Mouse (Mus musculus) frontal cortex, postnatal 25 days (tissue): ENCODE measurements around the gene Usp43.

Source experiments
- DNase-seq, 2 experiments: peaks; one replicate each; pipeline ENCODE4 v3.0.0; 2022; ENCODE audit warnings: low spot score in 2 of 2

Gene Usp43

DNA sequence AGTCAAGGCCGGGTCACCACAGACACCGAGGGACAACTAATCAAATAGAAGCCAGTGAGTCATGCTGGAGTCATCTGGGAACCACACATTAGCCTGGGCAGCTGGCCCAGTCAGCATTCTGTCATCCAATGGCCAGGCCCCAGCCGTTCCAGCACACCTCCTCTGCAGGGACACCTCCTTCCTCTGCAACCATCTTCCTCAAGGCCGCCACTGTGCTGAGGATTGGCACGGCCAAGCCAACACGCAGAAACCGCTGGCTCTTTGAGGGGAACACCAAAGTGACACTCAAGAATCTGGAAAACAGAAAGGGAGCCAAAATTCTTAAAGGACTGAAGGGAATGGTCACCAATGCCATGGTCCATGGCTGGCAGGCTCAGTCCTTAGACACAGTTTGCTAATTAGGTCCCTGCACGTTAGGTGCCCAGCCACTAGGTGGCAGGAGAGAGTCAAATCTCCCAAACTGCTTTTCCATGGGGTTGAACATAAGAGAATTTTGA is 24.8 kb downstream of the Usp43 start:
- peak; percentile 48 to 57 for DNase-seq

DNA sequence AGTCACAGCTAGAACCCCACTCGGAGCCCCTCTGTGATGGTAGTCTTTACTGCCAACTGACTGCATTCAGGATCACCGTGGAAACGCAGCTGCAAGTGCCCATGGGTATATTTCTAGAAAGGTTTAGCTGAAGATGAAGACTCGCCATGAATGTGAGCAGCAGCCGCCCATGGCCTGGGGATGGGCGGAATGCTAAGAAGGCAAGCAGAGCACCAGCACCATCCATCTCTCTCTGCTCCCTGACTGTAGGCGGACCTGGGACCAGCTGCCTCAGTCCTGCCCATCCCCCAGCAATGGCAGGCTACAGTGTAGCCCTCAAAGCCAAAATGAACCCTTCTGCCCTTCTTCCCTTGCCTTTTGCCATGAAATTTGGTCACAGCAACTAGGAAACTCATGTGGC is 26.3 kb downstream of the Usp43 start:
- no peak for DNase-seq

DNA sequence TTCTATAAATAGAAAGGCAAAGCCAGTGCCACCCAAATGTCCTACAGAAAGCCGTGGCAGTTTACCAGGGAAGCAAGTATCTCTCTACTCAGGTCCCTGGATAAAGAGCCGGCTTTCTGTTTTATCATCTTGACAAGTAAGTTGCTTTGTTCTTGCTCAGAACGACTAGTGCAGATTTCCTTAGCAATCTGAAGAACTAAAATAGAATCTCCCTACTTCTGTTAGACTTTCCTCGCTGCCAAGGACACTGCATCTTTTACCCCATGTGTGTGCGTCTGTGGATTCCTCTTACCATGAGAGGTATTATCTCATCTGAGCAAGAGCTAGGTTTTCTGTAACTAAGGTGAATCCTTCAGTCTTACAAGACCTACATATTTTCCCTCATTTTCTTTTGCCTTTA is 33.4 kb downstream of the Usp43 start:
- no peak for DNase-seq

DNA sequence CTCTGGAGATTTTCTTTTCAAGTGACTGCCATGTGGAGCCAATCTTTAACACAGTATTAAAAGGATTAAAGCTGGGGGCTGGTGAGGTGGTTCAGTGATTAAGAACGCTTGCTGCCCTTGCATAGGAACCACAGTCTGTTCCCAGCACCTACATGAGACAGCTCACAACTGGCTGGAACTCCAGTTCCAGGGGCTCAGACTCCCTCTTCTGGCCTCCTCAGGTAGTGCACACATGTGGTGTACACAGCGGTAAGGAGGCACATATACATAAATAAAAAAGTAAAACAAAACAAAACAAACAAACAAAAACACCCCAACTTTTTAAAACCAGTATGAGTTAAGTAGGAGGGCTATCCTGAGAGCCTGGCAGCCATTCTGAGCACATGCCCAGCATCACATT is 36.0 kb downstream of the Usp43 start:
- DNase-seq, result no peak

DNA sequence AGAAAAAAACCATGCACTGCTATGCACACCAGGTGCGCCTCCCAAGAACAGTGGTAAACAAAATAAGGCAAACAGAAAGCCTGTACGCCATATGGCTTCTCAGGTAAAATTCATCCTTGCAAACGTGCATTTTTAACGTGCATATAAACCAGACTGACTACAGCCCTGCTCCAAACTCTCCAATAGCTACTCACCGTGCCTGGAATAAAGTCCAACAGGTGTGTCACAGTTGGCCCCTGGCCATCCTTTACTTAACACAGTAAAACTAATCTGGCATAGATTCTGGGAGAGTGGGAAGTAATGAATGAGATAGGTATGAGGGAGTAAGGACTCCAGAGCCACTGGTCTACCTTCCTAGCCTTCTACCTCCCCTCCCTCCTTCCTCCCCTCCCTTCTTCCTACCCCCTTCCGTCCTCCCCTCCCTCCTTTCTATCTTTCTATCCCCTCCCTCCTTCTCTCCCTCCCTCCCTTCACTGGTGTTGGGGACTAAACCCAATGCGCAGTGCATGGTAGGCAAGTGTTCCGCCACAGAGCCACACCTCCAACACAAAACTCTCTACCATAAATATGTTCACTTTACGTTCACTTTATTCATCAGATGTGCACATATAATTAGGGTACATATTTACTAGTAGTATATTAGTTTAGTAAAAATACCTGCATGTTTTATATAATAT is 56.3 kb downstream of the Usp43 start:
- DNase-seq, result no peak

DNA sequence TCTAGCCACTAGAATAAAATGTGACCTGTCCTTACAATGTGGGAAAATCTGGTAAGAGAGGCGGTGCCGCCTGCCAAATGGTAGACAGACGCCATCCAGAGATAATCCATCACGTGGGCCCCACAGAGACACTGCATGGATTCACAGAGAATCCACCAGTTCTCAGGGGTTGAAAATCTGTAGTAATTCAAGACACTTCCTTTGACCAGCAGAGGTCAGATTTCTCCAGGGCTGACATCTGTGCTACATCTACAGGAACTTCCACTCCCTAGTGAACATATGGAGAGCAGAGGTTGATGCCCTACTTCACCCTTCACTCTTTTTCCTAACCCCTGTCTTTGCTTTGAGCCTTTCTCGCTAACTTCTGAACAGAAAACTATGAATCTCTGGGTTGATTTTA is 56.9 kb downstream of the Usp43 start:
- DNase-seq, result no peak

DNA sequence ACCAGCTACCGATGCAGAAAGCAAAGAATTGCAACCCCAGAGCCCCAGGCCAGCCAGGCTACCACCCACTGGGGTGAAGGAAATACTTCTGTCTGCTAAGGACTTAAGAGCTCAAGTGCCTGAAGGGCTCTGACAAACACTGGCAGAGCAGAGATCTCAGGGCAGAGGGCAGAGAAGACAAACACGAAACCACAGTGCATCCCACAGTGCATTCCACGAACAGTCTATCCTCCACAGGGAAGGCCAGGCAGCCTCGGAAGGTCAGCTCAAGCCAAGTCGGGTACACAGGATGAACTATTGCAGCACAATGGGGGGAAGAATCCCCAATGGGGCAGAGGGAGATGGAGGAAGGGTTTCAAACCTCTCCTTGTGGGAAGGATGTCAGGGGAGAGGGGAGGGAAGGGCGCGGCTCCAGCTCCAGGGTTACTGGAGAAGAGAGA is 60.5 kb downstream of the Usp43 start:
- DNase-seq, result no peak

DNA sequence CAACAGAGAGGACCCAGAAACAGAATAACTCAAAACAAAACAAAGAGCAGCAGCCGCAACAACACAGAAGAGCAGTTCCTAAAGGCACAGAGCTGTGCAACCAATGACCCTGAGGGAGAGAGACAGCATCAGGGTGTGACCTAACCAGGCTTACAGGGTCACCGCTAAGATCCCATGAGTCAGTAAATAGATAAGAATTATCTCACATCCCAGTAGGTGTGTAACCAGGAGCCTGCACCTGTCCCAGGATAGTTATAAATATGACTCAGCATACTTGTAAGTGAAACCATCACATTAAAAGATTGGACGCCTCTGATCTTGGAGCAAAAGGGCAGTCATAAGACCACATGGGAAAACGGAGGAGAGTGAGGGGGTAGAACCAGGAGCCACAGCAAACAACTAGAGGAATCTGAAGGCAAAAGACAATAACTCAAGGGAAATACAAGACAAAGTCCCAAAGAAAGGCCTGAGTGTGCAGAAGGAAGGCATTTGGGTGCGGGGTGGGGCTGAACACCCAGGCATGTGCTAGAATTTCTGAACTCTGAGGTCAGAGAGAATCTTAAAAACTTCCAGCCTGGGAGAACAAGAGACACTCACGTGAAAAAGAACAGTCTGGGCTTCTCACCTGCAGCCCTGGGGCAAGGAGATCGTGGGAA is 61.1 kb downstream of the Usp43 start:
- no peak for DNase-seq

DNA sequence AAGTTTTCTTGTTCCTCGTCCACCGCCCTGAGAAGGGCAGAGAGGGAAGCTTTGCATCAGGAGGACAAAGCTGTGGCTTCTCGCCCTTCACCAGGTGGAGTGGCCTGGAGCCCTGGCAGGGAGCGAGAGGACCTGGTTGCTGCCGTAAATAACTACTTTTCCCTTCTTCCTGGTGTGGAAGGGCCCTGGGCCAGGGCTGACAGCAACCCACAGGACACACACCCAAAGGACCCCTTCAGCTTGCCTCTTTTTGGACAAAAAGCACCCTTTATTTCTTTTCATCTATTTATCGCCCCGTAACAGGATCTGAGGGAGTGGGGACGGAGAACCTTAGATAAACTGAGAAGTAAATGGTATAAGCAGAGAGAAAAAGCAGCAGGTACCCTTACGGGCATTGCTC is 63.4 kb downstream of the Usp43 start:
- DNase-seq, result no peak

DNA sequence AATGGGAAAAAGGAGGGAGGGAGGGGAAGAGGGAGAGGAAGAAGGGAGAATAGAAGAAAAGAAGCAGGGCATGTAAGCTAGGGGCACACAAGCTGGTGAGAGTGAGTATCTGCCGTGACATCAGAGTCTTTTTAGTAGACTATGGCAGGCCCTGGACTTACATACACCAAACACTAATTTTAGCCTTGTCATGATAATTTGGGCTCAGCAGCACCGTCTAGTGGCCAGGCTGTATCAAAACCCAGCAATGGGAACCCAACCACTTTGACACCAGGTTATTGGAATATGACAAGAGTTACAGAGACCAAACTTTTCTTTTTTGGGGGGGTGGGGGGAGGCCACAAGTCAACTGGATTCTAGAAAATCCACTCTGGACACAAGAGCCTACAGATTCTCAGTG is 66.9 kb downstream of the Usp43 start:
- DNase-seq, result no peak

DNA sequence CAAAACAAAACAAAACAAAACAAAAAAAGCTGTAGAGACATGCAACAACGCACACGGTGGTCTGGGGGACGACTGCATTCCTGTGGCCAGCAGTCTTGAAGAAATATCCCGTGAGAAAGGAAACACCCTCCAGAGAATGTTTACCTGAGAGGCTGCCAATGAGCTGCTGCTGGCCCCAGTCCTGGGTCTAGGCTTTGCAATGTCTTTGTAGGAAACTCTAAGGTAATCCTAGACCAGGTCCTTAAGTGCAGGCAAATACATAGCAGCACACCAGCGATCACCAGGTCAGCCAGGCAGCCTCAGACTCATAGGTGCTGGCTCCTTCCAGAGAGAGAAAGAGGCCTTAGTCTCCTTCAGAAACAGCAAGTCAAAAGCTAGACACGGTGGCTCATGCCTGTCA is 68.0 kb downstream of the Usp43 start:
- DNase-seq, result no peak

DNA sequence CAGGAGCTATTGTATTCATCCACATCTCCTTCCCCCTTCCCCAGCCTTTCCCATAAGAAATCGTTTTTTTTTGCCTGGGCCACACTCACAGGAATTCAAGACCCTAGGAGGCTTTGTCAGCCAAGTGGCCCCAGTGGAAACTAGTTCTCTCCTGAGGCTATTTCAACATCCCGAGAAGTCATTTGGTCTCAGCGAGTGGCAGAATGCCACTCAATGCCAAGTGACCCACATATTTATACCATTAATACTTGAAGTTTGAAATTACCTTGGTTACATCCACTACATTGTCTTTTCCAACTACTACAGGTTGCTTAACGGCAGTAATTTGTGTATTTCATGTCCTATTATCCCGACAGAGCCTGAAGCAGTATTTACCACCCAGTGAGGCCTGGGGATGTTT is 70.2 kb downstream of the Usp43 start:
- DNase-seq, result no peak

DNA sequence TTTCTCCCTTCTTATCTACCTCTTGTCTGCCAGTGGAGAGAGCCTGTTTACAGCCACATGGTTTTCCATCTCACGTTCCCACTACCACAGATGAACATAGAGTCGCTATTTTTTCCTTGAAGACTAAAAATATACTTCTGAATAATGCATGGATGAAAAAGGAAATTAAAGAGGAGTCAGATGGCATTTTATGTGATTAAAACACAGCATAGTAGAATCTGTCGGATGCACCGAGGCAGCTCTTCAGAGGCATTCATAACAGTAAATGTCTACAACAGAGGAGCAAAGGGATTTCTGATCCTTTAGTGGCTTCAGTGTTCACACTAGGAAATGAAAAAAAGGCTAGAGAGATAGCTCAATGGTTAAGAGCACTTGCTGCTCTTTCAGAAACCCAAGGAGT is 76.8 kb downstream of the Usp43 start:
- DNase-seq, result no peak

DNA sequence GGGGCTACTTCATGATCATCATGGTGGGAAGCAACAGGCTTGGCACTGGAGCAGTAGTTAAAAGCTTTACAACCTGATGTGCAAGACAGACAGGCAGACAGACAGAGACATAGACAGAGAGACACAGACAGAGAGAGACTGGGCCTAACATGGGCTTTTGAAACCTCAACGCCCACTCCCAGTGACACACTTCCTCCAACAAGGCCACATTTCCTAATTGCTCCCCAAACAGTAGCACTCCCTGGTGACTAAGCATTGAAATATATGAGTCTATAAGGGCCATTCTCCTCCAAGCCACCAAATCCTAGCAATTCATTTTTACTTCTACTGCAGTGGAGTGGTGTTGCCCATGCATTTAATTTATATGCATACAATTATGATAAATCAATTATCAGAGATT is 82.1 kb downstream of the Usp43 start:
- no peak for DNase-seq

DNA sequence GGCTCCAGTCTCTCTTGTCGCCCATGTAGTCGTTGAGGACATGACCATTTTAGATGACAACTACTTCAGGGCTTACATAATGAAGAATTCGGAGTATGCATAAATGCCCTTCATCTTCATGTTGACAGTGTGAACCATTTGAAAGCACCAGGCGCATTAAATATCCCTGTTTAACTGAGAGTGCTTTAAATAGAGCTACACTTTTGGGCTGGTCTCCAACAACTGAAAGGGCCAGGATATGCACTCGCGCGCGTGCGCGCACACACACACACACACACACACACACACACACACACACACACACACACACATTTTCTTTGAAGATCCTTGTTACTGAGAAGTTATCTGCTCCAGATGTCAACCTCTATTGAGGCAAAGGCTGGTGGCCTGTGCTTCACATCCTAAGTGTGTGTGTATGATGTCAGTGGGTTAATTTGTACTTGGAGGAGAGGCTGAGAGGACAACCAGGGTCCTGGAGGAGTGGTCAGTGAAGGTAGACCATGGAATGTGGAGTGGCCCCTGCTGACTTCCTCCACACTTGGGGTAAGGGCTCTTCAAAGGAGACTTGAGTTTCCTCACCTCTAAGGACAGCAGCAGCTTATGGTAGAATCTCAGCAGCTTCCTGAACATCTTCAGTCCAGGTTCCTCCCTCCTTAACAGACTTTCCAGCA is 86.4 kb downstream of the Usp43 start:
- no peak for DNase-seq

DNA sequence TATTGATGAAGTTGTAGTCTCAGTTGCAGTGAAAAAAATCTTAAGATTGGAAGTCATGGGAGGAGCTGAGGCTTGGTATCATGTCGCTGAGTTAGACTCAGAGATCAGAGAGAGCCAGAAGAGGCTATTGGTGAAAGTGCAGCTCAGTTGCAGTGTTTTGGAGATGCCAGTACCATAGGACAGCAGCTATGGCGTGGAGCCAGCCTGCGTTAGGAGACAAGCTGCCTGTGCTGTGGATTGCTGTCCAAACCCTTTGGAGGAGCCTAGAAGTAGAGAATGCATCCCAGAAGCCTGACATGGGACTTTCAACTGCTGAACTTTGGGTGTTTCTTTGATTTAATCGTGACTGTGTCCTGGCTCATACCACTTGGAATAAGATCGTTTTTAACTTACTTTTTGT is 90.1 kb downstream of the Usp43 start:
- DNase-seq, result no peak

DNA sequence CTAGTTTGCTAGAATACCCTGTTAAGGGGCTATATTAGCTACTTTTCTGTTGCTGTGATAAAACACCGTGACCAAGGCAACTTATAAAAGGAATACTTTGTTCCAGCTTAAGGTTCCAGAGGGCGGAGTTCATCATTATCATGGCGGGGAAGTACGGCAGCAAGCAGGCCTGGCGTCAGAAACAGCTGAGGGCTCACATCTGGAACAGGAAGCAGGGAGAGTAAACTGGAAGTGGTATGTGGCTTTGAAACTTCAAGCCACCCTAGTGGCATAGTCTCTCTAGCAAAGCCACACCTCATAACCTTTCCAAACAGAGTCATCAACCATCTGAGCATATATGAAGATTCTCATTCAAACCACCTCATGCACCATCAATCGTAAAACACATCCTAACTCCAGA is 92.4 kb downstream of the Usp43 start:
- DNase-seq, result no peak

DNA sequence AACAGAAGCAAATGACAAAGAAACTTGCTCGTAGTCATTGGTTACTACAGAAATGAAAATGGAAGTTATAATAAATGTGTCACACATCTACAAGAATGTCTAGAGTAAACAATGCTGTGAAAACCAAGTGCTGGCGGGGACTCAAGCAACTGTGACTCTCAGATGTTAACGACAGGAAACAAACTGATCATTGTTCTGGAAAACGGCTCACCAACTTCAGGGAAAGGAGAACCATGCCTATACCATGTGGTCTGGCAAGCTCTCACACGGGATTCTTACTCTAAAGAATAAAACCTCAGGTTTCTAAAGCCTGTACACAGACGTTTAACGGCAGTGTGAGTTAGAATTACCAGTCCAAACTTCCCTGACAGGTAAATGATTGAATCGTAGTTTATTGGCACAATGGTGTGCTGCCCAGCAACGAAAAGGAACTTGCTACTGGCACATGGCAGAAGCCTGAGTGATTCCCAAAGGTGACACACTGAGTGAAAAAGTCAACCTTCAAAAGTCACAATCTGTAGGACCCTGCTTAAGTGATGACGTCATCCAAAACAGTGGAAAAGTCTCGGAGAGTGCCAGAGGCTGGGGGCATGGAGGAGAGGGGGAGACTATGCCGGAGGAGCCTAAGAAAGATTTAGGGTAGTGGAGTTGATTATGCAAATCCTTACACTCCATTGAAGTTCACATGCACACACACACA is 93.4 kb downstream of the Usp43 start:
- no peak for DNase-seq

DNA sequence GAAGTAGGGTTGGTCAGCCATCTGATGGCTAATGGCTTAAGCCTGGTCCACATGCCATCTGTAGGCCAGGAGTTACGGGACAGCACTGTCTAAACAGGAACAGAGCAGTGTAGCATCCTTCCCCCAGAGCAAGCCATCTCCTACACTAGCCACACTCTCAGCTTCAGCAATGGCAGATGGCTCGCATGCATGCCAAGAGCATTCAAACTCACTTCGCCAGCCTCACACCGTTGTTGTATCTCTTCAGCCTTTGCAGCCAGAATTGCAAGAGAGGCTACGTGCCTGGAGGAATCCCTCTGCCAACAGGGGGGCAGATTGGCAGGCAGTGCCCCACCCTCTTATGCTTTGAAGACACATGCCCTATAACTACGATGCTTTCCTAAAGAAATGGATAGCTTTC is 100.4 kb downstream of the Usp43 start:
- DNase-seq, result no peak

DNA sequence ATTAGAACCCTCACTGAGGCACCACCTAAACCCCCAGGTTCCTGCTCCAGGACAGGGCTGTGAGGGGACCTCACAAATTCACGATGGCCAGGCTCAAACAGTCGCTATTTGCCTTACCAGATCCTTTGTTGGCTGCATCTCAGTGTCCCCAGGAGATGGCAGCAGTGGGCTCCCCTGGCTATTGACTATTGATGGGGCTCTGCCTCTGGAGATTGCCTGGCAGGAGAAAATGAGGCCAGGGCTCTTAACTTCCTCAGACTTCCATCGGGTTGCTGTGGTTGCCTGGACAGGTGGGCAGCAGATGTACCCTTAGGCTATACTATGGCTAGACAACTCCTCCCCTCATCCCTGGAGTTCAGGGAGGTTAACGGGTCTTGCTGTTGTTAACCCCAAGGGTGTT is 101.7 kb downstream of the Usp43 start:
- DNase-seq, result peak; percentile 23 to 29

DNA sequence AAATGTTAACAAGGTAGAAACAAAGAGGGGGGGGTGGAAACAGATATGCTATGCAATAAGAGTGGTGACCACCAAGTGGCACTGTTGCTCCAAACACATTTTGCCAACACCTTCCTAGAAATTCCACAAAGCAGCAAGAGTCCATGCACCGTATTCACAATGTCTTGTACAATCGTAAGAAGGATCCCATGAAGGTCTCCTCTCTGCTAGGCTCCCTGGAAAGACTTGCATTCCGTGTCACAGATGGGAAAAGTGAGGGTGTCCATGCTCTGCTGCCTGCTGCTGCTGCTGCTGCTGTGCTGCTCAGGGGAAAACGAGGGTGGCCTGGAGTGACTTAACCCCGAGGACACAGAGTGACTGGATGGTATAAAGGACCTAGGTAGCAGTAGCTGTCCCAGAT is 102.3 kb downstream of the Usp43 start:
- peak in 1 of 2 experiments; percentile 34 for DNase-seq

DNA sequence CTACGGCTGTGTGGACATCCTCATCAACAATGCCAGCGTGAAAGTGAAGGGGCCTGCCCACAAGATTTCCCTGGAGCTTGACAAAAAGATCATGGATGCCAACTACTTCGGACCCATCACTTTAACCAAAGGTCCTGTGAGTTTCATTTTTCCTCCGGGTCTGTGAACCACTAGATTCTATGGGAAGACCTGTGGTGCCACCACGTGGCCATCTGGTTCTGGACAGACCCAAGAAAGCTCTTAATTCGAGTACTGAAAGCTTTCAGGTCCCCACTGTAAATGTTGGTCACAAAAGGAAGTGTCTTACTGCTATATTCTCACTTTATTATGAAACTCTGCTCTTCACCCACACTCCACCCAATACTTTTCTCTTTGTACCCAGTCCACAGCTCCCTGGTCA is 110.4 kb downstream of the Usp43 start:
- DNase-seq, result no peak

DNA sequence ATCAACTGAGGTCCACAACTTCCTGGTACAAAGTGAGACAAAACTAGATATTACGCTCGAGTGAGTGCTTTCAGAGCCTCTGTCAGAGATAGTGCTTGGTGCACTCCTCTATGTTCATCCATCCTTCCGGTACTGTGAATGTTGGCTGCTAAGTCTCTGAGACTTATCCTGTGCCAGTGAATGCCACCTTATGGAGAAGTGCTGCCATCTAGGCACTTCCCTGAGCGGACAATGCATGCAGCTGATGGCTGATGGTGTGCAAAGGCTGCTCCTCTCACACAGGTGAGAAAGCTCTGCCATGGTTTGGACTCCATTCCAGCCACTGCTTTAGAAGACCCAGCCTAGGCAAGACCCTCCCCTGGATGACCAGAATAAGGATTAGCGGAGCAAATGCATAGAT is 113.9 kb downstream of the Usp43 start:
- DNase-seq, result no peak
